Mouse (Mus musculus): ENCODE measurements around the gene Pbld1.

DNA sequence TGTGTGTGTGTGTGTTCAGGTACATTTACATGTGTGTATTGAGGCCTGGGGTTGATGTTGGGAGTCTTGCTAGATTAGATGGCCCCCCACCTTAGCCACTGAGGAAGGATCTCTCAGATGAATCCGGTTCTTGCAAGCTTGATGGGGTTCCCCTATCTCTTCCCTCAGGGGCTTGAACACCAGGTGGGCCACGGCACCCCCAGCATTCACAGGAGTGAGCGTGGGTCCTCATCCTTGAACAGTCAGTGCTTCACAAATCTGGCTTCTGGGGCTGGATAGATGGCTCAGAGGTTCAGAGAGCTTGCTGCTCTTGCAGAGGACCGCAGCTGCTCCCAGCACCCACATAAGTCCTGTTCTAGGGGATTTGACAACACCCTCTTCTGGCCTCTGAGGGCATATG is 66.2 kb downstream of the Pbld1 start:
- TF ChIP-seq CTCF (IDR thresholded peaks at IDR 0.05) (no peak), EP300 (IDR thresholded peaks at IDR 0.05) (no peak)

Data from lung, postnatal 0 days (tissue).